15 mouse cellular contexts compared by ENCODE assay signal in the genomic region with DNA sequence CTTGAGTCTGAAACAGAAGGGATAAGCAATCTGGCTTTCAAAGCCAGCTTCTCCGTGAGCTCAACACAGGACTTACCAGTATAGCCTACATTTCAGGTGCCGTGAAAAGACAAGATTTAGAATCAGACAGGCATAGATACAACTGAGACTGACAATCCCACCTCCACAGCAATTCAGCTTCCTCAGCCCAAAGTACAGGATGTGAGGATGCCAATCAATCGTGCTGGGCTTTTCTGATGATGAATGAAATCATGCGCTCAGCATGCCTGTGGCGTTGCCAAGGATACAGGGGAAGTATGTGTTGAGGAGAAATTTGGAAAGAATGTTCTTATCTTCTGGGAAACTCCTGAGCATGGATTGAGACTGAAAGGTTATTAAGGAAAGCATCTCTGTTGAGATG. TPM values are rescaled to one million over a fixed set of nuclear protein-coding genes. Genes with fewer than 3 reads are reported as not detected.
DNase-seq lines count a peak whose midpoint lies in the region; ATAC-seq and TF ChIP-seq lines count a peak whose summit lies in the region.
"Had no signal": no experiment of that assay in that cellular context is flagged by ENCODE, and none has a peak within 500 bp of the region (broad histone marks: within the 10 kb centered on the region; RNA-seq: fewer than 3 reads in every experiment).

No protein-coding gene starts in this region.

- peak; percentile 72 for ATAC-seq in midbrain, postnatal 0 days (ENCODE audit: low FRiP score)
- ATAC-seq in intestine, embryonic 15.5 days: no peak
- ATAC-seq: CD4-positive, CD25-positive, alpha-beta regulatory T cell, adult 4 months had no signal

- TF ChIP-seq CTCF in brain, embryonic 14.5 days (IDR thresholded peaks at IDR 0.05; ENCODE audit: borderline replicate concordance, extremely low read depth, insufficient read depth, insufficient read length): no peak
- TF ChIP-seq CTCF in midbrain, postnatal 0 days (IDR thresholded peaks at IDR 0.05): no peak

- intact Hi-C loops in left cerebral cortex, postnatal 4 days (cut with DNase I): no loop called here

- no peaks in the 10 kb centered on the region for H3K9me3 ChIP-seq in midbrain, postnatal 0 days (ENCODE audit: low read length)
- no peaks in the 10 kb centered on the region for H3K9me3 ChIP-seq in intestine, embryonic 15.5 days
- H3K9me3 ChIP-seq: heart, embryonic 12.5 days; limb, embryonic 13.5 days; stomach, embryonic 15.5 days had no signal

- H3K36me3 ChIP-seq in midbrain, postnatal 0 days (ENCODE audit: insufficient read depth, low read length): no peaks in the 10 kb centered on the region
- H3K36me3 ChIP-seq in intestine, embryonic 15.5 days: no peaks in the 10 kb centered on the region
- H3K36me3 ChIP-seq: heart, embryonic 12.5 days; limb, embryonic 13.5 days; stomach, embryonic 15.5 days had no signal

- H3K9ac ChIP-seq in midbrain, postnatal 0 days (replicated peaks; ENCODE audit: low read length, poor library complexity, severe bottlenecking): no peak overlapping the region
- no peak overlapping the region for H3K9ac ChIP-seq in intestine, embryonic 15.5 days
- H3K9ac ChIP-seq: heart, embryonic 12.5 days; limb, embryonic 13.5 days; stomach, embryonic 15.5 days had no signal

- DNase-seq in left cerebral cortex, adult 11 months (ENCODE audit: low spot score): peak; percentile 2
- DNase-seq in left cerebral cortex, postnatal 4 days: no peak
- DNase-seq in brain, embryonic 14.5 days (ENCODE audit: low read depth): peak; percentile 42
- DNase-seq in frontal cortex, postnatal 10 days (ENCODE audit: low spot score in 2 of 2): peak; percentile 12 to 21
- peak; percentile 27 for DNase-seq in midbrain, postnatal 0 days (ENCODE audit: low spot score)
- DNase-seq in adrenal gland, postnatal 10 days: no peak
- DNase-seq: cerebellum, adult 2 months; heart, postnatal 36 days; kidney, adult 9 months had no signal

- no peak overlapping the region for H3K4me2 ChIP-seq in midbrain, postnatal 0 days (ENCODE audit: low read depth, low read length, poor library complexity, severe bottlenecking)
- H3K4me2 ChIP-seq in intestine, embryonic 15.5 days (replicated peaks): no peak overlapping the region
- H3K4me2 ChIP-seq: heart, embryonic 12.5 days; limb, embryonic 13.5 days; stomach, embryonic 15.5 days had no signal

- no peaks in the 10 kb centered on the region for H3K27me3 ChIP-seq in midbrain, postnatal 0 days (ENCODE audit: insufficient read depth, low read length)
- H3K27me3 ChIP-seq in intestine, embryonic 15.5 days (replicated peaks): no peaks in the 10 kb centered on the region
- H3K27me3 ChIP-seq: heart, embryonic 12.5 days; limb, embryonic 13.5 days; stomach, embryonic 15.5 days had no signal

- H3K4me1 ChIP-seq in midbrain, postnatal 0 days (ENCODE audit: insufficient read depth, low read length): peaks cover 4% of the 10 kb centered on the region; the same call in 1 of the 2 replicates
- H3K4me1 ChIP-seq in intestine, embryonic 15.5 days (replicated peaks): no peaks in the 10 kb centered on the region
- H3K4me1 ChIP-seq: limb, embryonic 13.5 days; stomach, embryonic 15.5 days had no signal

- WGBS in midbrain, postnatal 0 days: 41% methylated on average over 5 of the region's 5 CpGs
- WGBS in intestine, embryonic 15.5 days: 81% methylated on average over 5 of the region's 5 CpGs

- no peak overlapping the region for H3K4me3 ChIP-seq in midbrain, postnatal 0 days (ENCODE audit: low read depth, low read length)
- H3K4me3 ChIP-seq in intestine, embryonic 15.5 days (replicated peaks): no peak overlapping the region
- H3K4me3 ChIP-seq: heart, embryonic 12.5 days; limb, embryonic 13.5 days; stomach, embryonic 15.5 days had no signal

- TF ChIP-seq POLR2A in brain, embryonic 14.5 days (IDR thresholded peaks at IDR 0.05; ENCODE audit: borderline replicate concordance, extremely low read depth, insufficient read depth, insufficient read length, poor library complexity, severe bottlenecking): no peak

- no peak overlapping the region for H3K27ac ChIP-seq in midbrain, postnatal 0 days (ENCODE audit: low read depth, low read length)
- no peak overlapping the region for H3K27ac ChIP-seq in intestine, embryonic 15.5 days
- H3K27ac ChIP-seq: limb, embryonic 13.5 days; stomach, embryonic 15.5 days had no signal

RNA-seq across cellular contexts. Expression of a gene that starts 50.4 kb away (rescaled TPM):
- total RNA-seq in left cerebral cortex, postnatal 4 days (2021): 10 to 100 TPM; 15.3 to 18.1 TPM
- 3.0 and 9.3 TPM in 2 replicates for polyA plus RNA-seq in brain, embryonic 14.5 days (2012; rRNA removed)
- 12.2 and 12.6 TPM in 2 replicates for total RNA-seq in midbrain, postnatal 0 days (2014; rRNA removed)
- 3.0 TPM in 2 replicates for polyA plus RNA-seq in midbrain, postnatal 0 days (2015; fragmentation: Nextera tagmentation; extraction: Ambion mirVana)
- total RNA-seq in adrenal gland, postnatal 10 days (2021): 10 to 100 TPM; 19.9 to 31.9 TPM
- polyA plus RNA-seq in intestine, embryonic 15.5 days (2015; fragmentation: Nextera tagmentation; extraction: Ambion mirVana): 21.6 and 23.6 TPM in 2 replicates
- total RNA-seq: MEL had no signal

Comparison
In these comparisons a context has a peak if more than half of its experiments do, and no peak if none do; other contexts are left out.
1. DNase-seq: peak in left cerebral cortex, adult 11 months (single experiment), brain, embryonic 14.5 days (single experiment), frontal cortex, postnatal 10 days (2 of 2) and midbrain, postnatal 0 days (single experiment); none in left cerebral cortex, postnatal 4 days (single experiment) and adrenal gland, postnatal 10 days (single experiment).